Mouse (Mus musculus) megakaryocyte, embryonic 14.5 days (primary cell): ENCODE measurements around the gene Gse1.

Experiments
- FLI1 ChIP-seq: IDR thresholded peaks from 2 replicates; pipeline ENCODE4 v1.6.1; 2012; ENCODE audit warnings: low read length, inconsistent platforms, mixed read lengths
- GATA1 ChIP-seq: IDR thresholded peaks from 3 replicates; pipeline ENCODE4 v1.6.1; 2012; ENCODE audit warnings: mixed read lengths, low read length, inconsistent platforms, borderline replicate concordance

GRCm38 (mm10) chr8:120516182-120516755 is 288.0 kb downstream of the Gse1 start:
- TF ChIP-seq GATA1 (no peak), FLI1 (no peak)
